Mouse (Mus musculus) thymus, adult 2 months (tissue): Measurements from ENCODE around the gene Ide.

Source experiments
- CTCF ChIP-seq: fragments of 200-500 bp; IDR thresholded peaks from 2 replicates; pipeline ENCODE4 v1.5.1; 2012; ENCODE audit warnings: mild to moderate bottlenecking, control low read depth, low read length, moderate library complexity, borderline replicate concordance; ENCODE audit not compliant: control insufficient read depth, poor library complexity, insufficient read depth; ENCODE audit errors: extremely low read depth
- POLR2A ChIP-seq: fragments of 200-500 bp; IDR thresholded peaks from 2 replicates; pipeline ENCODE4 v1.6.1; 2012; ENCODE audit warnings: mild to moderate bottlenecking, low read length, control low read depth, moderate library complexity; ENCODE audit not compliant: control insufficient read depth, poor library complexity, insufficient read depth; ENCODE audit errors: extremely low read depth

- TF ChIP-seq CTCF (no peak), POLR2A (no peak)
These were observed 52.9 kb downstream of the Ide start for GRCm38 (mm10) chr19:37284775-37285174.
